Mouse (Mus musculus): ENCODE data around the gene Lrrc43. TPM values are rescaled to one million over a fixed set of nuclear protein-coding genes. Genes with fewer than 3 reads are reported as not detected.

Gene Lrrc43
- polyA plus RNA-seq, 1 experiment from 2014 or later = not detected

- peaks cover 2% of the 10 kb centered on the region for H3K27me3 ChIP-seq
- DNase-seq (ENCODE audit: low read depth, low spot score) = no peak
- no peak for ATAC-seq
- CTCF ChIA-PET = no interaction called here
- in situ Hi-C loops (cut with MboI; ENCODE audit: low pct_unique_long_range_greater_than_20kb) = no loop called here
- no peak for TF ChIP-seq CTCF (IDR thresholded peaks at IDR 0.05)
- POLR2A ChIA-PET = interaction anchor here (0.9 kb wide), 1 partner anchor 11 kb away, joined by 3 read pairs; no protein-coding TSS in a partner anchor
Observed at GRCm38 (mm10) chr5:123512102-123512501, 23.0 kb downstream of the Lrrc43 start.

- no peaks in the 10 kb centered on the region for H3K27me3 ChIP-seq
- in situ Hi-C loops (cut with MboI; ENCODE audit: low pct_unique_long_range_greater_than_20kb) = no loop called here
- no peak for DNase-seq (ENCODE audit: low read depth, low spot score)
- ATAC-seq = no peak
- POLR2A ChIA-PET = no interaction called here
- CTCF ChIA-PET = interaction anchor here (1.1 to 1.2 kb wide), 2 partner anchors 16 to 71 kb away, joined by 3 to 6 read pairs; no protein-coding TSS in a partner anchor
- no peak for TF ChIP-seq CTCF (IDR thresholded peaks at IDR 0.05)
Observed at GRCm38 (mm10) chr5:123514871-123515270, 25.8 kb downstream of the Lrrc43 start.

GRCm38 (mm10) chr5:123520666-123521065 lies 31.6 kb downstream of the Lrrc43 start:
- ChIA-PET CTCF (interaction anchor here (1.3 kb wide), 1 partner anchor 12 kb away, joined by 5 read pairs; no protein-coding TSS in a partner anchor), POLR2A (no interaction called here)
- no peak for ATAC-seq
- in situ Hi-C loops (cut with MboI; ENCODE audit: low pct_unique_long_range_greater_than_20kb) = no loop called here
- TF ChIP-seq CTCF (IDR thresholded peaks at IDR 0.05) = no peak
- H3K27me3 ChIP-seq = no peaks in the 10 kb centered on the region
- no peak for DNase-seq (ENCODE audit: low read depth, low spot score)

- ATAC-seq = no peak
Observed at GRCm38 (mm10) chr5:123521621-123522020, 32.5 kb downstream of the Lrrc43 start.

GRCm38 (mm10) chr5:123522166-123522565 lies 33.1 kb downstream of the Lrrc43 start:
- ChIA-PET POLR2A (no interaction called here), CTCF (no interaction called here)
- no peaks in the 10 kb centered on the region for H3K27me3 ChIP-seq
- ATAC-seq (no peak), DNase-seq (ENCODE audit: low read depth, low spot score) (no peak)
- in situ Hi-C loops (cut with MboI; ENCODE audit: low pct_unique_long_range_greater_than_20kb) = no loop called here
- no peak for TF ChIP-seq CTCF (IDR thresholded peaks at IDR 0.05)

More at GRCm38 (mm10) chr5:123521621-123522020, 32.5 kb downstream of the Lrrc43 start:
- TF ChIP-seq CTCF (IDR thresholded peaks at IDR 0.05) = no peak
- no peaks in the 10 kb centered on the region for H3K27me3 ChIP-seq
- POLR2A ChIA-PET = no interaction called here
- no peak for DNase-seq (ENCODE audit: low read depth, low spot score)
- CTCF ChIA-PET = interaction anchor here (1.3 kb wide), 1 partner anchor 13 kb away, joined by 5 read pairs; no protein-coding TSS in a partner anchor
- in situ Hi-C loops (cut with MboI; ENCODE audit: low pct_unique_long_range_greater_than_20kb) = no loop called here

GRCm38 (mm10) chr5:123523692-123524392 lies 34.7 kb downstream of the Lrrc43 start, which contains the start of gene Diablo:
Gene Diablo (minus strand): TSS chr5:123524176.
- no peak for TF ChIP-seq CTCF (IDR thresholded peaks at IDR 0.05)
- in situ Hi-C loops (cut with MboI; ENCODE audit: low pct_unique_long_range_greater_than_20kb) = no loop called here
- POLR2A ChIA-PET = no interaction called here
- H3K27me3 ChIP-seq = no peaks in the 10 kb centered on the region
- CTCF ChIA-PET = no interaction called here
- ATAC-seq = peak; percentile 88
- peak; percentile 88 for DNase-seq (ENCODE audit: low read depth, low spot score)

GRCm38 (mm10) chr5:123524393-123524750 lies 35.3 kb downstream of the Lrrc43 start:
- TF ChIP-seq CTCF (IDR thresholded peaks at IDR 0.05) = no peak
- ATAC-seq (peak; percentile 72), DNase-seq (ENCODE audit: low read depth, low spot score) (no peak)
- CTCF ChIA-PET = no interaction called here
- in situ Hi-C loops (cut with MboI; ENCODE audit: low pct_unique_long_range_greater_than_20kb) = no loop called here
- no peaks in the 10 kb centered on the region for H3K27me3 ChIP-seq
- POLR2A ChIA-PET = no interaction called here

- POLR2A ChIA-PET = no interaction called here
- ATAC-seq (no peak), DNase-seq (ENCODE audit: low read depth, low spot score) (no peak)
- no peaks in the 10 kb centered on the region for H3K27me3 ChIP-seq
- in situ Hi-C loops (cut with MboI; ENCODE audit: low pct_unique_long_range_greater_than_20kb) = no loop called here
- CTCF ChIA-PET = interaction anchor here (1.0 kb wide), 1 partner anchor 8 kb away, joined by 3 read pairs; no protein-coding TSS in a partner anchor
- TF ChIP-seq CTCF (IDR thresholded peaks at IDR 0.05) = no peak
Observed at GRCm38 (mm10) chr5:123525281-123525680, 36.2 kb downstream of the Lrrc43 start, which contains the start of gene Gm49027. Gene Gm49027 (minus strand): TSS chr5:123525488.

GRCm38 (mm10) chr5:123525916-123526495 lies 36.9 kb downstream of the Lrrc43 start:
- DNase-seq (ENCODE audit: low read depth, low spot score) (no peak), ATAC-seq (no peak)
- no peaks in the 10 kb centered on the region for H3K27me3 ChIP-seq
- ChIA-PET POLR2A (no interaction called here), CTCF (interaction anchor here (1.0 kb wide), 1 partner anchor 9 kb away, joined by 3 read pairs; no protein-coding TSS in a partner anchor)
- in situ Hi-C loops (cut with MboI; ENCODE audit: low pct_unique_long_range_greater_than_20kb) = no loop called here
- no peak for TF ChIP-seq CTCF (IDR thresholded peaks at IDR 0.05)

GRCm38 (mm10) chr5:123528641-123529040 lies 39.5 kb downstream of the Lrrc43 start:
- no peak for ATAC-seq
- in situ Hi-C loops (cut with MboI; ENCODE audit: low pct_unique_long_range_greater_than_20kb) = no loop called here
- ChIA-PET POLR2A (no interaction called here), CTCF (no interaction called here)
- no peak for TF ChIP-seq CTCF (IDR thresholded peaks at IDR 0.05)
- no peaks in the 10 kb centered on the region for H3K27me3 ChIP-seq
- no peak for DNase-seq (ENCODE audit: low read depth, low spot score)

- POLR2A ChIA-PET = interaction anchor here (0.5 kb wide), 2 partner anchors 11 to 507 kb away, joined by 3 to 5 read pairs; no protein-coding TSS in a partner anchor
- ATAC-seq = no peak
- DNase-seq (ENCODE audit: low read depth, low spot score) = no peak
- in situ Hi-C loops (cut with MboI; ENCODE audit: low pct_unique_long_range_greater_than_20kb) = no loop called here
- CTCF ChIA-PET = interaction anchor here (0.8 to 1.7 kb wide), 3 partner anchors 13 to 85 kb away, joined by 3 to 5 read pairs (median 4); no protein-coding TSS in a partner anchor
- TF ChIP-seq CTCF (IDR thresholded peaks at IDR 0.05) = no peak
- H3K27me3 ChIP-seq = no peaks in the 10 kb centered on the region
Observed at GRCm38 (mm10) chr5:123530056-123530455, 41.0 kb downstream of the Lrrc43 start.

All from Patski (cell line).